Mouse (Mus musculus): ENCODE measurements around the gene Gm10642.
A peak's percentile ranks its signal among the peaks of the same experiment; 100 is the strongest.

Gene Gm10642

GRCm38 (mm10) chr9:70656130-70657007, at the start of gene Gm10642:
TSS of gene Gm10642 (plus strand) at chr9:70656251.
- peak; percentile 64 for DNase-seq (ENCODE audit: low spot score)

- DNase-seq (ENCODE audit: low spot score): no peak
Observed at GRCm38 (mm10) chr9:70611026-70611673, 44.9 kb upstream of the Gm10642 start.

GRCm38 (mm10) chr9:70629711-70630110, 26.3 kb upstream of the Gm10642 start:
- no peak for DNase-seq (ENCODE audit: low spot score)

- no peak for DNase-seq (ENCODE audit: low spot score)
Observed at GRCm38 (mm10) chr9:70631665-70632064, 24.4 kb upstream of the Gm10642 start.

GRCm38 (mm10) chr9:70636748-70637147, 19.3 kb upstream of the Gm10642 start:
- DNase-seq (ENCODE audit: low spot score): no peak

- no peak for DNase-seq (ENCODE audit: low spot score)
Observed at GRCm38 (mm10) chr9:70650260-70650659, 5.8 kb upstream of the Gm10642 start.

- DNase-seq (ENCODE audit: low spot score): no peak
Observed at GRCm38 (mm10) chr9:70650994-70651393, 5.1 kb upstream of the Gm10642 start.

- no peak for DNase-seq (ENCODE audit: low spot score)
Observed at GRCm38 (mm10) chr9:70652221-70652620, 3.8 kb upstream of the Gm10642 start.

GRCm38 (mm10) chr9:70653875-70654274, 2.2 kb upstream of the Gm10642 start:
- DNase-seq (ENCODE audit: low spot score): no peak

GRCm38 (mm10) chr9:70654496-70654895, 1.6 kb upstream of the Gm10642 start:
- no peak for DNase-seq (ENCODE audit: low spot score)

GRCm38 (mm10) chr9:70655764-70656129, 304 bp upstream of the Gm10642 start:
- DNase-seq (ENCODE audit: low spot score): no peak

- peak; percentile 98 for DNase-seq (ENCODE audit: low spot score)
Observed at GRCm38 (mm10) chr9:70657013-70657967, 1.2 kb downstream of the Gm10642 start, which contains the start of gene Mindy2. TSS of gene Mindy2 (minus strand) at chr9:70657174.

GRCm38 (mm10) chr9:70658266-70658665, 2.2 kb downstream of the Gm10642 start:
- DNase-seq (ENCODE audit: low spot score): no peak

- no peak for DNase-seq (ENCODE audit: low spot score)
Observed at GRCm38 (mm10) chr9:70664847-70665246, 8.8 kb downstream of the Gm10642 start.

- DNase-seq (ENCODE audit: low spot score): no peak
Observed at GRCm38 (mm10) chr9:70665372-70666145, 9.5 kb downstream of the Gm10642 start.

- no peak for DNase-seq (ENCODE audit: low spot score)
Observed at GRCm38 (mm10) chr9:70666811-70667210, 10.8 kb downstream of the Gm10642 start.

- DNase-seq (ENCODE audit: low spot score): no peak
Observed at GRCm38 (mm10) chr9:70668048-70668447, 12.0 kb downstream of the Gm10642 start.

GRCm38 (mm10) chr9:70669197-70669596, 13.1 kb downstream of the Gm10642 start:
- peak; percentile 92 for DNase-seq (ENCODE audit: low spot score)

GRCm38 (mm10) chr9:70670381-70670780, 14.3 kb downstream of the Gm10642 start:
- DNase-seq (ENCODE audit: low spot score): peak; percentile 75

- no peak for DNase-seq (ENCODE audit: low spot score)
Observed at GRCm38 (mm10) chr9:70671278-70671677, 15.2 kb downstream of the Gm10642 start.

Measured in c-Kit-positive CD71-positive TER-119-positive erythroid progenitor cells, embryonic 14.5 days (primary cell).